Mouse (Mus musculus): ENCODE measurements at regions not wholly inside any gene's neighbourhood (a gene's known extent, or its start where the extent isn't known, plus 50 kb on each side); places are given as distances from the start of the nearest gene placed in this dataset.

GRCm38 (mm10) chr2:166482720-166483616 is 230.7 kb downstream of the Prex1 start:
- TF ChIP-seq CTCF (IDR thresholded peaks at IDR 0.05; ENCODE audit: insufficient read depth, low read depth, low read length) (no peak), POLR2A (IDR thresholded peaks at IDR 0.05; ENCODE audit: insufficient read depth, low read depth, low read length) (no peak)
- WGBS = 38% methylated on average over 14 of the region's 14 CpGs
- H3K4me1 ChIP-seq (ENCODE audit: control insufficient read depth, insufficient read depth, low read length) = peaks cover 15% of the 10 kb centered on the region
- no peak overlapping the region for H3K4me3 ChIP-seq (ENCODE audit: insufficient read depth, low read depth, low read length)
- H3K27ac ChIP-seq (ENCODE audit: insufficient read depth, low read depth, low read length) = no peak overlapping the region

GRCm38 (mm10) chr2:166481774-166482173 is 231.9 kb downstream of the Prex1 start:
- TF ChIP-seq POLR2A (IDR thresholded peaks at IDR 0.05; ENCODE audit: insufficient read depth, low read depth, low read length) (no peak), CTCF (IDR thresholded peaks at IDR 0.05; ENCODE audit: insufficient read depth, low read depth, low read length) (no peak)
- H3K4me3 ChIP-seq (ENCODE audit: insufficient read depth, low read depth, low read length) = no peak overlapping the region
- peaks cover 9% of the 10 kb centered on the region for H3K4me1 ChIP-seq (ENCODE audit: control insufficient read depth, insufficient read depth, low read length)
- 92% methylated on average over 7 of the region's 7 CpGs for WGBS
- no peak overlapping the region for H3K27ac ChIP-seq (ENCODE audit: insufficient read depth, low read depth, low read length)

GRCm38 (mm10) chr2:166481362-166481761 is 232.3 kb downstream of the Prex1 start:
- Histone ChIP-seq H3K27ac (ENCODE audit: insufficient read depth, low read depth, low read length) (no peak overlapping the region), H3K4me3 (ENCODE audit: insufficient read depth, low read depth, low read length) (no peak overlapping the region), H3K4me1 (ENCODE audit: control insufficient read depth, insufficient read depth, low read length) (peaks cover 9% of the 10 kb centered on the region)
- no peak for TF ChIP-seq POLR2A (IDR thresholded peaks at IDR 0.05; ENCODE audit: insufficient read depth, low read depth, low read length)
- no peak for TF ChIP-seq CTCF (IDR thresholded peaks at IDR 0.05; ENCODE audit: insufficient read depth, low read depth, low read length)
- WGBS = 93% methylated on average over 6 of the region's 6 CpGs

- peaks cover 9% of the 10 kb centered on the region for H3K4me1 ChIP-seq (ENCODE audit: control insufficient read depth, insufficient read depth, low read length)
- H3K27ac ChIP-seq (ENCODE audit: insufficient read depth, low read depth, low read length) = no peak overlapping the region
- no peak for TF ChIP-seq CTCF (IDR thresholded peaks at IDR 0.05; ENCODE audit: insufficient read depth, low read depth, low read length)
- no peak for TF ChIP-seq POLR2A (IDR thresholded peaks at IDR 0.05; ENCODE audit: insufficient read depth, low read depth, low read length)
- no peak overlapping the region for H3K4me3 ChIP-seq (ENCODE audit: insufficient read depth, low read depth, low read length)
- WGBS = 89% methylated on average over 5 of the region's 5 CpGs
Observed at GRCm38 (mm10) chr2:166480883-166481282, 232.7 kb downstream of the Prex1 start.

- H3K27ac ChIP-seq (ENCODE audit: insufficient read depth, low read depth, low read length) = no peak overlapping the region
- TF ChIP-seq CTCF (IDR thresholded peaks at IDR 0.05; ENCODE audit: insufficient read depth, low read depth, low read length) (no peak), POLR2A (IDR thresholded peaks at IDR 0.05; ENCODE audit: insufficient read depth, low read depth, low read length) (no peak)
- H3K4me1 ChIP-seq (ENCODE audit: control insufficient read depth, insufficient read depth, low read length) = peaks cover 16% of the 10 kb centered on the region
- H3K4me3 ChIP-seq (ENCODE audit: insufficient read depth, low read depth, low read length) = no peak overlapping the region
- 97% methylated on average over 6 of the region's 6 CpGs for WGBS
Observed at GRCm38 (mm10) chr2:166476953-166477352, 236.7 kb downstream of the Prex1 start.

- H3K4me3 ChIP-seq (ENCODE audit: insufficient read depth, low read depth, low read length) = no peak overlapping the region
- TF ChIP-seq CTCF (IDR thresholded peaks at IDR 0.05; ENCODE audit: insufficient read depth, low read depth, low read length) (no peak), POLR2A (IDR thresholded peaks at IDR 0.05; ENCODE audit: insufficient read depth, low read depth, low read length) (no peak)
- 76% methylated on average over 4 of the region's 4 CpGs for WGBS
- H3K4me1 ChIP-seq (ENCODE audit: control insufficient read depth, insufficient read depth, low read length) = peaks cover 23% of the 10 kb centered on the region
- no peak overlapping the region for H3K27ac ChIP-seq (ENCODE audit: insufficient read depth, low read depth, low read length)
Observed at GRCm38 (mm10) chr2:166475624-166476023, 238.0 kb downstream of the Prex1 start.

GRCm38 (mm10) chr2:166474601-166475000 is 239.0 kb downstream of the Prex1 start:
- TF ChIP-seq POLR2A (IDR thresholded peaks at IDR 0.05; ENCODE audit: insufficient read depth, low read depth, low read length) (no peak), CTCF (IDR thresholded peaks at IDR 0.05; ENCODE audit: insufficient read depth, low read depth, low read length) (no peak)
- Histone ChIP-seq H3K27ac (ENCODE audit: insufficient read depth, low read depth, low read length) (no peak overlapping the region), H3K4me1 (ENCODE audit: control insufficient read depth, insufficient read depth, low read length) (peaks cover 23% of the 10 kb centered on the region), H3K4me3 (ENCODE audit: insufficient read depth, low read depth, low read length) (no peak overlapping the region)
- 29% methylated on average over 12 of the region's 12 CpGs for WGBS

- H3K4me3 ChIP-seq (ENCODE audit: insufficient read depth, low read depth, low read length) = no peak overlapping the region
- no peak for TF ChIP-seq CTCF (IDR thresholded peaks at IDR 0.05; ENCODE audit: insufficient read depth, low read depth, low read length)
- no peak for TF ChIP-seq POLR2A (IDR thresholded peaks at IDR 0.05; ENCODE audit: insufficient read depth, low read depth, low read length)
- peaks cover 25% of the 10 kb centered on the region for H3K4me1 ChIP-seq (ENCODE audit: control insufficient read depth, insufficient read depth, low read length)
- 49% methylated on average over 6 of the region's 6 CpGs for WGBS
- no peak overlapping the region for H3K27ac ChIP-seq (ENCODE audit: insufficient read depth, low read depth, low read length)
Observed at GRCm38 (mm10) chr2:166471257-166471753, 242.3 kb downstream of the Prex1 start.

GRCm38 (mm10) chr2:166469046-166469593 is 244.5 kb downstream of the Prex1 start:
- peaks cover 16% of the 10 kb centered on the region for H3K4me1 ChIP-seq (ENCODE audit: control insufficient read depth, insufficient read depth, low read length)
- WGBS = 85% methylated on average over 9 of the region's 9 CpGs
- no peak overlapping the region for H3K4me3 ChIP-seq (ENCODE audit: insufficient read depth, low read depth, low read length)
- TF ChIP-seq POLR2A (IDR thresholded peaks at IDR 0.05; ENCODE audit: insufficient read depth, low read depth, low read length) = no peak
- no peak for TF ChIP-seq CTCF (IDR thresholded peaks at IDR 0.05; ENCODE audit: insufficient read depth, low read depth, low read length)
- H3K27ac ChIP-seq (ENCODE audit: insufficient read depth, low read depth, low read length) = no peak overlapping the region
